Mouse (Mus musculus) forebrain, postnatal 0 days (tissue): ENCODE results near the gene Vps33b. TPM values are rescaled to one million over a fixed set of nuclear protein-coding genes. Genes with fewer than 3 reads are reported as not detected.

Source experiments
- ATAC-seq: fragments of 200-750 bp; cut with Nextera tagmentation; 2 replicates; pipeline ENCODE4 v1.8.0; 2017; ENCODE audit warnings: mild to moderate bottlenecking, moderate library complexity
- DNase-seq: peaks from one replicate; pipeline ENCODE4 v3.0.0-alpha.2; 2015
- H3K27ac ChIP-seq: fragments of 300-500 bp; sonication (generic); 2 replicates; pipeline ENCODE4 v1.5.1; 2014; ENCODE audit warnings: low read depth, mild to moderate bottlenecking, antibody characterized with exemption, low read length, moderate library complexity, mixed read lengths
- H3K27me3 ChIP-seq: fragments of 300-500 bp; sonication (generic); 2 replicates; pipeline ENCODE4 v1.6.1; 2014; ENCODE audit warnings: mild to moderate bottlenecking, low read length, mixed read lengths; ENCODE audit not compliant: insufficient read depth
- H3K36me3 ChIP-seq: fragments of 300-500 bp; sonication (generic); 2 replicates; pipeline ENCODE4 v1.6.1; 2014; ENCODE audit warnings: mild to moderate bottlenecking, moderate library complexity; ENCODE audit not compliant: insufficient read depth
- H3K4me1 ChIP-seq: fragments of 300-500 bp; sonication (generic); 2 replicates; pipeline ENCODE4 v1.6.1; 2014; ENCODE audit warnings: antibody characterized with exemption; ENCODE audit not compliant: insufficient read depth
- H3K4me2 ChIP-seq: fragments of 300-500 bp; sonication (generic); 2 replicates; pipeline ENCODE4 v1.6.1; 2014; ENCODE audit warnings: low read depth, mild to moderate bottlenecking, moderate library complexity
- H3K4me3 ChIP-seq: fragments of 300-500 bp; sonication (generic); 2 replicates; pipeline ENCODE4 v1.5.1; 2014; ENCODE audit warnings: low read depth, low read length, mixed read lengths
- H3K9ac ChIP-seq: fragments of 300-500 bp; sonication (generic); 2 replicates; pipeline ENCODE4 v1.6.1; 2014; ENCODE audit warnings: mild to moderate bottlenecking
- H3K9me3 ChIP-seq: fragments of 300-500 bp; sonication (generic); 2 replicates; pipeline ENCODE4 v1.6.1; 2016; ENCODE audit warnings: low read length
- CTCF ChIP-seq: sonication (generic); IDR thresholded peaks from 2 replicates; pipeline ENCODE4 v1.5.1; 2016; ENCODE audit warnings: antibody characterized with exemption, control low read depth, low read depth
- WGBS: fragments of 180-500 bp; shearing (Covaris S2); extraction: QIAGEN DNeasy Blood & Tissue Kit; methylation state at CpG from one replicate; pipeline ENCODE4 v1.1.7; 2014; 5-methylcytosine and 5-hydroxymethylcytosine counted together
- polyA plus RNA-seq: library from polyadenylated mRNA; unstranded; fragments of >200 nt; fragmentation: Nextera tagmentation; extraction: Ambion mirVana; gene quantifications from 2 replicates; pipeline ENCODE4 v1.2.1, GENCODE M21; 2015
- total RNA-seq: library from RNA; depleted of rRNA; stranded (reverse); fragments of >200 nt; gene quantifications from 2 replicates; pipeline ENCODE4 v1.2.3, GENCODE M21; 2014

The Vps33b gene
- total and polyA plus RNA-seq, 2 experiments from 2014 or later = 15.0 to 41.0 TPM

GRCm38 (mm10) chr7:80283226-80283918 lies 13.9 kb downstream of the Vps33b start:
- DNase-seq (no peak), ATAC-seq (no peak)
- no peak for TF ChIP-seq CTCF
- Histone ChIP-seq H3K4me2 (no peak overlapping the region), H3K9me3 (no peaks in the 10 kb centered on the region), H3K27ac (no peak overlapping the region), H3K4me1 (no peaks in the 10 kb centered on the region), H3K9ac (no peak overlapping the region), H3K36me3 (peaks cover 82% of the 10 kb centered on the region), H3K27me3 (no peaks in the 10 kb centered on the region), H3K4me3 (no peak overlapping the region)
- 93% methylated on average over 3 of the region's 3 CpGs for WGBS

GRCm38 (mm10) chr7:80284391-80284790 lies 14.9 kb downstream of the Vps33b start:
- WGBS = 91% methylated on average over 5 of the region's 5 CpGs
- no peak for TF ChIP-seq CTCF
- H3K4me2 ChIP-seq = no peak overlapping the region
- H3K9me3 ChIP-seq = no peaks in the 10 kb centered on the region
- DNase-seq = no peak
- no peak overlapping the region for H3K9ac ChIP-seq
- no peaks in the 10 kb centered on the region for H3K4me1 ChIP-seq
- no peak overlapping the region for H3K27ac ChIP-seq
- no peak for ATAC-seq
- H3K36me3 ChIP-seq = peaks cover 75% of the 10 kb centered on the region
- no peak overlapping the region for H3K4me3 ChIP-seq
- H3K27me3 ChIP-seq = no peaks in the 10 kb centered on the region

GRCm38 (mm10) chr7:80285725-80286124 lies 16.3 kb downstream of the Vps33b start:
- no peak for DNase-seq
- Histone ChIP-seq H3K27ac (no peak overlapping the region), H3K4me3 (no peak overlapping the region), H3K4me2 (no peak overlapping the region), H3K36me3 (peaks cover 71% of the 10 kb centered on the region), H3K9ac (no peak overlapping the region), H3K4me1 (no peaks in the 10 kb centered on the region), H3K9me3 (no peaks in the 10 kb centered on the region), H3K27me3 (no peaks in the 10 kb centered on the region)
- WGBS = 95% methylated on average over 6 of the region's 6 CpGs
- TF ChIP-seq CTCF = no peak
- ATAC-seq = no peak

- TF ChIP-seq CTCF = no peak
- H3K4me2 ChIP-seq = no peak overlapping the region
- no peak for ATAC-seq
- H3K27ac ChIP-seq = no peak overlapping the region
- no peak overlapping the region for H3K4me3 ChIP-seq
- no peaks in the 10 kb centered on the region for H3K9me3 ChIP-seq
- no peak for DNase-seq
- no peak overlapping the region for H3K9ac ChIP-seq
- peaks cover 73% of the 10 kb centered on the region for H3K36me3 ChIP-seq
- no peaks in the 10 kb centered on the region for H3K27me3 ChIP-seq
- WGBS = 89% methylated on average over 10 of the region's 10 CpGs
- no peaks in the 10 kb centered on the region for H3K4me1 ChIP-seq
Measured at GRCm38 (mm10) chr7:80287736-80288135, 18.3 kb downstream of the Vps33b start.

GRCm38 (mm10) chr7:80294062-80294763 lies 24.8 kb downstream of the Vps33b start, which contains the start of gene Prc1:
Prc1 (plus strand) TSS chr7:80294450.
- WGBS = under 1% methylated on average over 52 of the region's 52 CpGs
- DNase-seq = peak; percentile 98

GRCm38 (mm10) chr7:80294764-80295648 lies 25.6 kb downstream of the Vps33b start:
- H3K4me1 ChIP-seq = no peaks in the 10 kb centered on the region
- H3K27me3 ChIP-seq = no peaks in the 10 kb centered on the region
- peak overlapping the region; percentile 51 for H3K9ac ChIP-seq
- H3K9me3 ChIP-seq = no peaks in the 10 kb centered on the region
- peaks cover 13% of the 10 kb centered on the region for H3K36me3 ChIP-seq
- no peak overlapping the region for H3K27ac ChIP-seq
- DNase-seq (no peak), ATAC-seq (no peak)
- peak overlapping the region; percentile 73 for H3K4me3 ChIP-seq
- peak overlapping the region; percentile 98 for H3K4me2 ChIP-seq
- 7% methylated on average over 37 of the region's 37 CpGs for WGBS
- TF ChIP-seq CTCF = no peak

More at GRCm38 (mm10) chr7:80294062-80294763, 24.8 kb downstream of the Vps33b start, which contains the start of gene Prc1:
- H3K9ac ChIP-seq = peak within 1 kb of the TSS; percentile 51
- peak within 1 kb of the TSS; percentile 40 for H3K27ac ChIP-seq
- H3K9me3 ChIP-seq = no peaks in the 10 kb centered on the region
- no peaks in the 10 kb centered on the region for H3K27me3 ChIP-seq
- H3K4me2 ChIP-seq = peak within 1 kb of the TSS; percentile 98
- H3K4me1 ChIP-seq = no peaks in the 10 kb centered on the region
- no peak for TF ChIP-seq CTCF
- ATAC-seq = peak; percentile 99
- peak within 1 kb of the TSS; percentile 73 for H3K4me3 ChIP-seq
- H3K36me3 ChIP-seq = peaks cover 16% of the 10 kb centered on the region
